Mouse (Mus musculus): ENCODE results near the gene Cmc1. TPM values are rescaled to one million over a fixed set of nuclear protein-coding genes. Genes with fewer than 3 reads are reported as not detected.
A peak's percentile ranks its signal among the peaks of the same experiment; 100 is the strongest.

Gene Cmc1
- total RNA-seq, 2 experiments from 2014 or later, result 52.2 to 84.5 TPM

DNA sequence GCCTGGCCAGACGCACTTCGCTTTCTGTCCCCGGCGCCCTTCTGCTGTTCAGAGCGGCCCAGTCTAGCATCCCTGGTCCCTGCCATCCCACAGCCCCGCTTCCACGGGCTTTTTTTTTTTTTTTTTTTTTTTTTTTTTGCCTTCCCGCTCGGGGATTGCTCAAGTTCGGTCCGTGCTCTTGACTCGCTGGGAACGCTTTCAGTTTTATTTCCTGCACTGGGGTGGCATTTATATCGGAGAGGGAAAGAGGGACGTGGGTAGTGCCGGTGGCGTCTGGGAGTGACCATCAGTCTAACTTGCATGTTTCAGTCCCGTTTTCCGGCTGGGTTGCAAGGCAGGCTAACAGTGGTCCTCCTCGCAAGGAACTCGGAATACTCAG, 109.0 kb downstream of the Cmc1 start:
- peak; percentile 2; the same call in 1 of the 2 replicates for ATAC-seq (replicated peaks; ENCODE audit: low FRiP score, low TSS enrichment, poor library complexity, severe bottlenecking)

DNA sequence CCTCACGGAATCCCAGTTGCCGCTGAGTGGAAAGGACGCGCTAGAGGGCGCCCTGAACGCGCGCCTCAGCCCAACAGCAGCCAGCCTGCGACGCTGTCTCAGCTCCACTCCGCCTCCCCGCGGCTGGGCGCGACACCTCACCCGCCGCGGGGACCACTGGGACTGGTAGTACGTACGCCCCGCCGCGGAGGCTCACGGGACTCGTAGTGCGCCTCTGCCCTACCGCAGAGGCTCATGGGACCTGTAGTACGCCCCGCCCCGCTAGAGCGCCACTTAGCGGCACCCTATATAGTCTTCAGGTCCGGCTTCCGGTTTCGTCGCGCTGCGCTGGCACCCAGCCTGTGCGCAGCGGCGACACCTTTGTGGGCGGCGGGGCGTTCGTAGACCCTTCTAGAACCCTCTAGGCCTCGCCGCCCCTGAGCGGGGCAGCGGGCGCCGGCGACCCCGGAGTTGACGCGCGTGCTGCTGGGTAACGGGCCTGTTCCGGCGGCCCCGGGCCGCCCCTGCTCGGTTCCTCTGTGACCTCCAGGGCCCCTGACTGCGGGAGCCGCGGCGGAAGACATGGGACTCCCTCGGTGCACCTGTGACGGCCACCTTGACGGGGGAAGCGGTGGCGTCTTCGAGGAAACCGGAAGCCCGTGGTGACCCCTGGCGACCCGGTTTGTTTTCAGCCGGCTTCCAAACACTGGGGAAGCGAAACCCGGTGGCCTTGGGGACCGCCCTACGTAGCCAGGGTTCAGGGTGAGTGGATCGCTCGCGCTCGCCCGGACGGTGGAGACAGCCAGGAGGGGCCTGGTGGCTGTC, 109.6 kb downstream of the Cmc1 start, which contains the start of gene Azi2:
Azi2 (plus strand) TSS at position 282 of the 804 bp plus-strand sequence.
- peak; percentile 97 for ATAC-seq (replicated peaks; ENCODE audit: low FRiP score, low TSS enrichment, poor library complexity, severe bottlenecking)

DNA sequence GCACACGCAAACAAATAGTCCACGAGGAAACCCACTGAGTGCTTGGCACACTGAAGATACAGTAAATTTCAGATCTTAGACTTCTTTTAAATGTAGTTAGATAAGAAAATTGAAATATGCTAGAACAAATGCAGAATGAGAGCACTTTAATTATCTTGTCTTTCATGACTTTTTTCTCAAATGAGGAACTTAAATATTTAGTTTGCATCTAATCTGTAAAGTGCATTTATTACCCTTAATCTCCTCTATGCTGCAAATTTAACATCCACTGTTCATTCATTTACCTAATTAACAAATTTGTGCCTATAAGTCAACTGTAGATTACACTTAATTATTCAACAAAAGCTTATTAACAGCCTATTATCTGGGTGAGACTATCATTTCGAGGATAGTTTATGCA, 115.0 kb downstream of the Cmc1 start:
- no peak for ATAC-seq (replicated peaks; ENCODE audit: low FRiP score, low TSS enrichment, poor library complexity, severe bottlenecking)

DNA sequence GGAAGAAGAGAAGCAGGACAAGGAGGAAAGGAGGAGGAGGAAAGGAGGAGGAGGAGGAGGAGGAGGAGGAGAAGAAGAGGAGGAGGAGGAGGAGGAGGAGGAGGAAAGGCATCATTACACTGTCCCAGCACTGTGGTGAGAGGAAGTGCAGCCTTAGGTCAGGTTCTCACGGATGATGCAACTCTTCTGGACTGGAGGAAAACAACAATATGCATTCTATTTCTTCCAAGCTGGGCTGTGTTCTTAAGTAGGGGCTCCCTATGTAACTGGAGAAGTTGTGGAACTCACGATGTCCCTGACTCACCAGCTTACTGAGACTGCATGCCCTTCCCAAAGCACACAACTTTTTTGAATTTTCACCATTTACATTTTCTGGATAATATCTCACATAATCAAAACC, 118.3 kb downstream of the Cmc1 start:
- no peak for ATAC-seq (replicated peaks; ENCODE audit: low FRiP score, low TSS enrichment, poor library complexity, severe bottlenecking)

DNA sequence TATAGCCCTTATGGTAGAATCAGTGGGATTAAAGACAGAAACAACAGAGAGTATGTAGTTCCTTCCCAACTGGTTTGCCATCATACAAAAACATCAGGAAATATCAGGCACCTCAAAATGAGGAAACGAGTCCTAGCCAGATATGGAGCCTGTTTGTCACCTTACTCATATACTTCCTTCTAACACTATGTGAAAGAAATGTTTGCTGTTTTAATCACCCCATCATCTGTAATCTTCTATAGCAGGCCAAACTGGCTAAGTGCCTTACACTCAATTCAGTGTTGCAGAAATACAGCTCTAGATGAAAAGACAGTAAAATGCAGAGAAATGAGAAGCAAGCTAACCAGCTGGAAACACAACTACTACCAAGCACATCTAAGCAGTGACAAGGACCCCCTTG, 119.7 kb downstream of the Cmc1 start:
- no peak for ATAC-seq (replicated peaks; ENCODE audit: low FRiP score, low TSS enrichment, poor library complexity, severe bottlenecking)

DNA sequence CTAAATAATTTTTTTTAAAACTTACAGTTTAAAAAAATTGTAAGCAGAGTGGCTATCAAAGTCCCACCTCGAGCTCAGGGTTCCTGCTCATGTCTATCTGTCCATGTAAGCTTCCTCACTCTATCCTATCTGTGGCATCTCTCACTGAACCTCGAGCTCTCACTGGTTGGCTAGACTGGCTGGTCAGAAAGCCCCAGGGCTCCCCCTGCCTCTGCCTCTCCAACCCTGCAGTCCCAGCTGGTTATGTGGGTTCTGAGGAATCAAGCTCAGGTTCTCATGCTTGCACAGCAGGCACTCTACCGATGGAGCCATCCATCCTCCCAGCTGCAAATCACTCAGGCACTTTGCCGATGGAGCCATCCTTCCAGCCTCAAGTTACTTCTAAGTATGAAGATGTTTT, 120.5 kb downstream of the Cmc1 start:
- peak; percentile 78 for ATAC-seq (replicated peaks; ENCODE audit: low FRiP score, low TSS enrichment, poor library complexity, severe bottlenecking)

DNA sequence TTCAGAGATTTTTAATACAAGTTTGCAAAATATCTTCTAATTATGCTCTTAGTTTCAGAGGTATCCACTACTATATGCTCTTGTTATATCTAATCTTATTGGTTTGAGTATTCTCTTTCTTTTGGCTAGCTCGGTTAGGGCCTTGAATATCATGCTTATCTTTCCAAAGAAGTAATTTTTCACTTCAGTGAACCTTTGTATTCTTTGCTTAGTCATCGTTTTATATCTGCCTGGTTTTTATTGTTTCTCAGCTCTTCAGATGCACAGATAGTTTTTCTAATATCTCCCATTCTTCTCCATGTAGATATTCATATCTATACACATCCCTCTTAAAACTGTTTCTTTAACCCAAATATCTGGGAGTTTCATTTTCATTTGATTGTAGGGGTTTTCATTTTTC, 125.0 kb downstream of the Cmc1 start:
- ATAC-seq (replicated peaks; ENCODE audit: low FRiP score, low TSS enrichment, poor library complexity, severe bottlenecking), result no peak

Other genes with a start within 250 kb of the Cmc1 start
- 66.4 and 66.9 TPM in 2 replicates for gene Azi2, start 109.7 kb downstream of the Cmc1 start, total RNA-seq (2014; fragmentation: Nextera tagmentation)
- gene Azi2, start 109.7 kb downstream of the Cmc1 start, total RNA-seq (2017), result 59.5 and 87.3 TPM in 2 replicates

Data from megakaryocyte-erythroid progenitor cell, adult 5-6 weeks (primary cell).